Mouse (Mus musculus) thymus, adult 2 months (tissue): ENCODE measurements at regions not wholly inside any gene's neighbourhood (a gene's known extent, or its start where the extent isn't known, plus 50 kb on each side); places are given as distances from the start of the nearest gene placed in this dataset.

Experiments
- DNase-seq: peaks from one replicate; pipeline ENCODE4 v3.0.0; 2021
- H3K27ac ChIP-seq: fragments of 200-500 bp; 2 replicates; pipeline ENCODE4 v1.5.1; 2012; ENCODE audit warnings: low read length, control low read depth; ENCODE audit not compliant: control insufficient read depth, insufficient read depth
- H3K27me3 ChIP-seq: fragments of 200-500 bp; 2 replicates; pipeline ENCODE4 v1.6.1; 2012; ENCODE audit warnings: mild to moderate bottlenecking, low read length, moderate library complexity, mixed read lengths; ENCODE audit not compliant: control insufficient read depth, insufficient read depth
- H3K36me3 ChIP-seq: fragments of 200-500 bp; 2 replicates; pipeline ENCODE4 v1.6.1; 2012; ENCODE audit warnings: mild to moderate bottlenecking, low read length, moderate library complexity; ENCODE audit not compliant: control insufficient read depth, insufficient read depth
- H3K4me1 ChIP-seq: fragments of 200-500 bp; replicated peaks from 2 replicates; pipeline ENCODE4 v1.6.1; 2012; ENCODE audit warnings: low read length; ENCODE audit not compliant: control insufficient read depth, insufficient read depth
- H3K4me3 ChIP-seq: fragments of 200-500 bp; 2 replicates; pipeline ENCODE4 v1.5.1; 2012; ENCODE audit warnings: mild to moderate bottlenecking, low read length, control low read depth, moderate library complexity; ENCODE audit not compliant: control insufficient read depth, insufficient read depth
- CTCF ChIP-seq: fragments of 200-500 bp; IDR thresholded peaks from 2 replicates; pipeline ENCODE4 v1.5.1; 2012; ENCODE audit warnings: mild to moderate bottlenecking, control low read depth, low read length, moderate library complexity, borderline replicate concordance; ENCODE audit not compliant: control insufficient read depth, poor library complexity, insufficient read depth; ENCODE audit errors: extremely low read depth
- POLR2A ChIP-seq: fragments of 200-500 bp; IDR thresholded peaks from 2 replicates; pipeline ENCODE4 v1.6.1; 2012; ENCODE audit warnings: mild to moderate bottlenecking, low read length, control low read depth, moderate library complexity; ENCODE audit not compliant: control insufficient read depth, poor library complexity, insufficient read depth; ENCODE audit errors: extremely low read depth
- WGBS: fragments of 180-500 bp; shearing (Covaris S2); methylation state at CpG from one replicate; pipeline ENCODE4 v1.1.7; 2018; 5-methylcytosine and 5-hydroxymethylcytosine counted together

GRCm38 (mm10) chr9:120628794-120629560 is 57.7 kb downstream of the Rpl14 start:
- H3K4me3 ChIP-seq = no peak overlapping the region
- TF ChIP-seq POLR2A = no peak
- no peak for TF ChIP-seq CTCF
- no peaks in the 10 kb centered on the region for H3K36me3 ChIP-seq
- H3K4me1 ChIP-seq = no peaks in the 10 kb centered on the region
- no peaks in the 10 kb centered on the region for H3K27me3 ChIP-seq
- WGBS = 76% methylated on average over 12 of the region's 12 CpGs
- DNase-seq = no peak
- H3K27ac ChIP-seq = no peak overlapping the region

GRCm38 (mm10) chr9:120629609-120630008 is 58.4 kb downstream of the Rpl14 start:
- WGBS = 86% methylated on average over 11 of the region's 11 CpGs
- no peaks in the 10 kb centered on the region for H3K4me1 ChIP-seq
- no peak for TF ChIP-seq POLR2A
- no peak for TF ChIP-seq CTCF
- H3K27me3 ChIP-seq = no peaks in the 10 kb centered on the region
- no peak overlapping the region for H3K4me3 ChIP-seq
- H3K27ac ChIP-seq = no peak overlapping the region
- no peak for DNase-seq
- no peaks in the 10 kb centered on the region for H3K36me3 ChIP-seq

- Histone ChIP-seq H3K4me3 (no peak overlapping the region), H3K27me3 (no peaks in the 10 kb centered on the region), H3K4me1 (no peaks in the 10 kb centered on the region), H3K36me3 (no peaks in the 10 kb centered on the region), H3K27ac (no peak overlapping the region)
- DNase-seq = no peak
- TF ChIP-seq CTCF (no peak), POLR2A (no peak)
- 97% methylated on average over 10 of the region's 10 CpGs for WGBS
These were observed 61.6 kb downstream of the Rpl14 start for GRCm38 (mm10) chr9:120632821-120633220.

GRCm38 (mm10) chr9:120642656-120643055 is 71.4 kb downstream of the Rpl14 start:
- Histone ChIP-seq H3K4me1 (no peaks in the 10 kb centered on the region), H3K27me3 (no peaks in the 10 kb centered on the region), H3K27ac (no peak overlapping the region), H3K36me3 (no peaks in the 10 kb centered on the region), H3K4me3 (no peak overlapping the region)
- TF ChIP-seq CTCF (no peak), POLR2A (no peak)
- no peak for DNase-seq
- WGBS = 95% methylated on average over 4 of the region's 4 CpGs

- H3K27ac ChIP-seq = no peak overlapping the region
- H3K36me3 ChIP-seq = no peaks in the 10 kb centered on the region
- H3K4me1 ChIP-seq = no peaks in the 10 kb centered on the region
- no peak overlapping the region for H3K4me3 ChIP-seq
- TF ChIP-seq CTCF (no peak), POLR2A (no peak)
- no peaks in the 10 kb centered on the region for H3K27me3 ChIP-seq
- DNase-seq = no peak
- 91% methylated on average over 3 of the region's 3 CpGs for WGBS
These were observed 72.1 kb downstream of the Rpl14 start for GRCm38 (mm10) chr9:120643371-120643770.

GRCm38 (mm10) chr9:120645776-120646175 is 74.5 kb downstream of the Rpl14 start:
- over 99% methylated on average over 10 of the region's 10 CpGs for WGBS
- H3K36me3 ChIP-seq = no peaks in the 10 kb centered on the region
- TF ChIP-seq POLR2A (no peak), CTCF (no peak)

More at GRCm38 (mm10) chr9:120645776-120646175, 74.5 kb downstream of the Rpl14 start:
- no peaks in the 10 kb centered on the region for H3K27me3 ChIP-seq
- no peak overlapping the region for H3K27ac ChIP-seq
- DNase-seq = no peak
- H3K4me1 ChIP-seq = no peaks in the 10 kb centered on the region
- H3K4me3 ChIP-seq = no peak overlapping the region
